Mouse (Mus musculus): Measurements from ENCODE around the gene Lypla2. TPM values are rescaled to one million over a fixed set of nuclear protein-coding genes. Genes with fewer than 3 reads are reported as not detected.

Gene Lypla2
- polyA plus RNA-seq, 1 experiment from 2014 or later, result 55.5 TPM

- WGBS (ENCODE audit: insufficient replicate concordance), result 79% methylated on average over 2 of the region's 2 CpGs
- Histone ChIP-seq H3K27me3 (ENCODE audit: insufficient read depth, low read length) (no peaks in the 10 kb centered on the region), H3K4me1 (ENCODE audit: insufficient read depth) (peaks cover 14% of the 10 kb centered on the region), H3K9me3 (ENCODE audit: low read length) (no peaks in the 10 kb centered on the region), H3K27ac (ENCODE audit: low read depth) (no peak overlapping the region), H3K9ac (replicated peaks) (no peak overlapping the region), H3K36me3 (replicated peaks; ENCODE audit: insufficient read depth, low read length) (peaks cover 31% of the 10 kb centered on the region), H3K4me2 (ENCODE audit: low read depth, low read length) (no peak overlapping the region), H3K4me3 (ENCODE audit: low read depth, low read length) (no peak overlapping the region)
- ATAC-seq, result no peak
- DNase-seq, result no peak
- TF ChIP-seq CTCF (IDR thresholded peaks at IDR 0.05; ENCODE audit: low read depth) (no peak), EP300 (IDR thresholded peaks at IDR 0.05; ENCODE audit: low read depth) (no peak)
Observed at GRCm38 (mm10) chr4:135924418-135924817, 48.0 kb downstream of the Lypla2 start.

DNA sequence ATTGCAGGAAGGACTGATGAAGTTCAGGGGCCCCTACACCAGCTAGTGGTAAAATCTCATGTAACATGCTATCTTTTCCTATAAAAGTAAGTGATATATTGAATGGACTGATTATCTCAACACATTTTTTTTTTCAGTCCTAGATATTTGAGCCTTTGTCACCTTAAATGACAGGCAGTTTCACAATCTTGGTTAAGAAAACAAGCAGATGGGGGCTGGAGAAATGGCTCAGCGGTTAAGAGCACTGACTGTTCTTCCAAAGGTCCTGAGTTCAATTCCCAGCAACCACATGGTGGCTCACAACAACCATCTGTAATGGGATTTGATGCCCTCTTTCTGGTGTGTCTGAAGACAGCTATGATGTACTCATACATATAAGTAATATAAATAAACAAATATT, 50.2 kb downstream of the Lypla2 start:
- H3K4me1 ChIP-seq (ENCODE audit: insufficient read depth), result peaks cover 15% of the 10 kb centered on the region
- ATAC-seq (no peak), DNase-seq (no peak)
- no peaks in the 10 kb centered on the region for H3K9me3 ChIP-seq (ENCODE audit: low read length)
- no peaks in the 10 kb centered on the region for H3K27me3 ChIP-seq (ENCODE audit: insufficient read depth, low read length)
- peak overlapping the region; percentile 80; the same call in 1 of the 2 replicates for H3K9ac ChIP-seq (replicated peaks)
- peak overlapping the region; percentile 82 for H3K4me3 ChIP-seq (ENCODE audit: low read depth, low read length)
- TF ChIP-seq CTCF (IDR thresholded peaks at IDR 0.05; ENCODE audit: low read depth) (no peak), EP300 (IDR thresholded peaks at IDR 0.05; ENCODE audit: low read depth) (no peak)
- peaks cover 27% of the 10 kb centered on the region for H3K36me3 ChIP-seq (replicated peaks; ENCODE audit: insufficient read depth, low read length)
- H3K27ac ChIP-seq (ENCODE audit: low read depth), result peak overlapping the region; percentile 64; the same call in 1 of the 2 replicates
- peak overlapping the region; percentile 99 for H3K4me2 ChIP-seq (ENCODE audit: low read depth, low read length)
- WGBS (ENCODE audit: insufficient replicate concordance), result 41% methylated on average over 1 of the region's 1 CpGs

- H3K27me3 ChIP-seq (ENCODE audit: insufficient read depth, low read length), result no peaks in the 10 kb centered on the region
- peak overlapping the region; percentile 64 for H3K27ac ChIP-seq (ENCODE audit: low read depth)
- H3K4me1 ChIP-seq (ENCODE audit: insufficient read depth), result peaks cover 15% of the 10 kb centered on the region
- 5% methylated on average over 26 of the region's 26 CpGs for WGBS (ENCODE audit: insufficient replicate concordance)
- H3K36me3 ChIP-seq (replicated peaks; ENCODE audit: insufficient read depth, low read length), result peaks cover 25% of the 10 kb centered on the region
- H3K9ac ChIP-seq (replicated peaks), result peak overlapping the region; percentile 80
- no peak for DNase-seq
- peak overlapping the region; percentile 99 for H3K4me2 ChIP-seq (ENCODE audit: low read depth, low read length)
- H3K9me3 ChIP-seq (ENCODE audit: low read length), result no peaks in the 10 kb centered on the region
- TF ChIP-seq EP300 (IDR thresholded peaks at IDR 0.05; ENCODE audit: low read depth), result no peak
- no peak for TF ChIP-seq CTCF (IDR thresholded peaks at IDR 0.05; ENCODE audit: low read depth)
- H3K4me3 ChIP-seq (ENCODE audit: low read depth, low read length), result peak overlapping the region; percentile 82
- no peak for ATAC-seq
Observed at GRCm38 (mm10) chr4:135921257-135922120, 50.9 kb downstream of the Lypla2 start.

GRCm38 (mm10) chr4:135920304-135921241, 51.9 kb downstream of the Lypla2 start, which contains the start of gene Fuca1:
Gene Fuca1 (plus strand): TSS chr4:135920735.
- peak within 1 kb of the TSS; percentile 99 for H3K4me2 ChIP-seq (ENCODE audit: low read depth, low read length)
- H3K9me3 ChIP-seq (ENCODE audit: low read length), result no peaks in the 10 kb centered on the region
- peak within 1 kb of the TSS; percentile 82 for H3K4me3 ChIP-seq (ENCODE audit: low read depth, low read length)
- H3K9ac ChIP-seq (replicated peaks), result peak within 1 kb of the TSS; percentile 80
- 1% methylated on average over 60 of the region's 60 CpGs for WGBS (ENCODE audit: insufficient replicate concordance)
- H3K36me3 ChIP-seq (replicated peaks; ENCODE audit: insufficient read depth, low read length), result peaks cover 19% of the 10 kb centered on the region
- DNase-seq (peak; percentile 98), ATAC-seq (peak; percentile 94)
- peaks cover 15% of the 10 kb centered on the region for H3K4me1 ChIP-seq (ENCODE audit: insufficient read depth)
- peak within 1 kb of the TSS; percentile 73 for H3K27ac ChIP-seq (ENCODE audit: low read depth)
- no peaks in the 10 kb centered on the region for H3K27me3 ChIP-seq (ENCODE audit: insufficient read depth, low read length)
- peak; percentile 86 for TF ChIP-seq CTCF (IDR thresholded peaks at IDR 0.05; ENCODE audit: low read depth)
- TF ChIP-seq EP300 (IDR thresholded peaks at IDR 0.05; ENCODE audit: low read depth), result no peak; the same call in none of the 2 replicates

DNA sequence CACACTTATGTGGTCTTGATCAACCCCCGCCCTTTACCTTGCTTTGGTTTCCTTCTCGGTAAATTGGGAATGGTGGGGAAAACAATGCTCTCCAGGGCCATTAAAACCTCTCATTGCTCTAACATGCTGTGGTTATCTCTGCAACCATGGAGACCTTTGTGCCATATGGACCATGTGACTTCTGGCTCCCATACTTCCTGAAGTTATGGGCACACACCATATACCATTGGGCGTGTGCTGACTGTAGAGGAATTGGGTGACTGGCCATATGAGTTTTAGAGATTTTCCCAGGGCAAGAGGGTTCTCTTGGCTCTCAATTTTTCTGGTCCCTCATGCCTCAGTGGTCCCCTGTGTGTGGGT, 53.2 kb downstream of the Lypla2 start:
- no peak for TF ChIP-seq CTCF (IDR thresholded peaks at IDR 0.05; ENCODE audit: low read depth)
- no peak for TF ChIP-seq EP300 (IDR thresholded peaks at IDR 0.05; ENCODE audit: low read depth)
- Histone ChIP-seq H3K9me3 (ENCODE audit: low read length) (no peaks in the 10 kb centered on the region), H3K27ac (ENCODE audit: low read depth) (peak overlapping the region; percentile 73), H3K9ac (replicated peaks) (no peak overlapping the region), H3K4me2 (ENCODE audit: low read depth, low read length) (peak overlapping the region; percentile 20; the same call in 1 of the 2 replicates), H3K36me3 (replicated peaks; ENCODE audit: insufficient read depth, low read length) (peaks cover 13% of the 10 kb centered on the region), H3K27me3 (ENCODE audit: insufficient read depth, low read length) (no peaks in the 10 kb centered on the region), H3K4me1 (ENCODE audit: insufficient read depth) (peaks cover 15% of the 10 kb centered on the region), H3K4me3 (ENCODE audit: low read depth, low read length) (no peak overlapping the region)
- 62% methylated on average over 3 of the region's 3 CpGs for WGBS (ENCODE audit: insufficient replicate concordance)
- ATAC-seq (no peak), DNase-seq (no peak)
